Mouse (Mus musculus) cortical plate, adult 2 months (tissue): ENCODE results near the gene Robo4.

Experiments used
- CTCF ChIP-seq: fragments of 200-500 bp; IDR thresholded peaks from 2 replicates; pipeline ENCODE4 v1.5.1; 2011; ENCODE audit warnings: mild to moderate bottlenecking, control low read depth, low read length; ENCODE audit not compliant: insufficient read depth; ENCODE audit errors: extremely low read depth
- POLR2A ChIP-seq: fragments of 200-500 bp; IDR thresholded peaks from 2 replicates; pipeline ENCODE4 v1.6.1; 2011; ENCODE audit warnings: mild to moderate bottlenecking, low read length, control low read depth; ENCODE audit not compliant: insufficient read depth; ENCODE audit errors: extremely low read depth

GRCm38 (mm10) chr9:37434932-37435331 lies 33.2 kb downstream of the Robo4 start:
- no peak for TF ChIP-seq CTCF
- no peak for TF ChIP-seq POLR2A
